11 mouse cellular contexts compared by ENCODE assay signal in genomic region chr4:155833234-155833633, GRCm38 (mm10). TPM values are rescaled to one million over a fixed set of nuclear protein-coding genes. Genes with fewer than 3 reads are reported as not detected.
DNase-seq lines count a peak whose midpoint lies in the region; ATAC-seq and TF ChIP-seq lines count a peak whose summit lies in the region.
"Had no signal": no experiment of that assay in that cellular context is flagged by ENCODE, and none has a peak within 500 bp of the region (broad histone marks: within the 10 kb centered on the region; RNA-seq: fewer than 3 reads in every experiment).

No protein-coding gene starts in this region.

- WGBS in midbrain, embryonic 10.5 days: 91% methylated on average over 4 of the region's 4 CpGs
- 87% methylated on average over 4 of the region's 4 CpGs for WGBS in midbrain, postnatal 0 days
- 89% methylated on average over 4 of the region's 4 CpGs for WGBS in embryonic facial prominence, embryonic 12.5 days
- 68% methylated on average over 4 of the region's 4 CpGs for WGBS in liver, embryonic 15.5 days (ENCODE audit: insufficient replicate concordance)

- H3K4me2 ChIP-seq in midbrain, postnatal 0 days (ENCODE audit: low read depth, low read length, poor library complexity, severe bottlenecking): no peak overlapping the region
- no peak overlapping the region for H3K4me2 ChIP-seq in embryonic facial prominence, embryonic 12.5 days (replicated peaks)
- H3K4me2 ChIP-seq in liver, embryonic 15.5 days: peak overlapping the region; percentile 90

- peak overlapping the region; percentile 86 for H3K27ac ChIP-seq in gastrocnemius, adult 2 months
- H3K27ac ChIP-seq in midbrain, embryonic 10.5 days (replicated peaks): no peak overlapping the region
- H3K27ac ChIP-seq in midbrain, postnatal 0 days (ENCODE audit: low read depth, low read length): no peak overlapping the region
- H3K27ac ChIP-seq in embryonic facial prominence, embryonic 12.5 days: no peak overlapping the region
- H3K27ac ChIP-seq in liver, embryonic 15.5 days (replicated peaks): no peak overlapping the region; the same call in 1 of the 2 replicates

- no peak overlapping the region for H3K9ac ChIP-seq in midbrain, postnatal 0 days (replicated peaks; ENCODE audit: low read length, poor library complexity, severe bottlenecking)
- H3K9ac ChIP-seq in embryonic facial prominence, embryonic 12.5 days: no peak overlapping the region
- 0 out of 2 replicates have a peak overlapping the region, but pooled peaks have one; percentile 6 for H3K9ac ChIP-seq in liver, embryonic 15.5 days
- H3K9ac ChIP-seq: heart, embryonic 15.5 days had no signal

- H3K4me3 ChIP-seq in gastrocnemius, adult 2 months: peak overlapping the region; percentile 11; the same call in 1 of the 2 replicates
- H3K4me3 ChIP-seq in midbrain, embryonic 10.5 days: peak overlapping the region; percentile 22
- no peak overlapping the region for H3K4me3 ChIP-seq in midbrain, postnatal 0 days (ENCODE audit: low read depth, low read length)
- 0 out of 2 replicates have a peak overlapping the region, but pooled peaks have one; percentile 16 for H3K4me3 ChIP-seq in embryonic facial prominence, embryonic 12.5 days
- H3K4me3 ChIP-seq in liver, embryonic 15.5 days (replicated peaks): 0 out of 2 replicates have a peak overlapping the region, but pooled peaks have one; percentile 93

- no peaks in the 10 kb centered on the region for H3K9me3 ChIP-seq in midbrain, embryonic 10.5 days (replicated peaks)
- H3K9me3 ChIP-seq in midbrain, postnatal 0 days (ENCODE audit: low read length): no peaks in the 10 kb centered on the region
- H3K9me3 ChIP-seq in embryonic facial prominence, embryonic 12.5 days: no peaks in the 10 kb centered on the region
- H3K9me3 ChIP-seq in liver, embryonic 15.5 days (replicated peaks): no peaks in the 10 kb centered on the region
- H3K9me3 ChIP-seq: forebrain, embryonic 12.5 days; heart, embryonic 15.5 days had no signal

- TF ChIP-seq CTCF in gastrocnemius, adult 2 months (IDR thresholded peaks at IDR 0.05): no peak
- TF ChIP-seq CTCF in midbrain, postnatal 0 days (IDR thresholded peaks at IDR 0.05): no peak

- peaks cover 27% of the 10 kb centered on the region for H3K4me1 ChIP-seq in midbrain, embryonic 10.5 days
- peaks cover 4% of the 10 kb centered on the region; the same call in 1 of the 2 replicates for H3K4me1 ChIP-seq in midbrain, postnatal 0 days (ENCODE audit: insufficient read depth, low read length)
- H3K4me1 ChIP-seq in embryonic facial prominence, embryonic 12.5 days: peaks cover 26% of the 10 kb centered on the region
- H3K4me1 ChIP-seq in liver, embryonic 15.5 days (replicated peaks): peaks cover 40% of the 10 kb centered on the region

- ATAC-seq in midbrain, postnatal 0 days (ENCODE audit: low FRiP score): no peak
- ATAC-seq in embryonic facial prominence, embryonic 12.5 days (ENCODE audit: insufficient number of reproducible peaks, insufficient read depth, low FRiP score, low TSS enrichment): no peak
- ATAC-seq in liver, embryonic 15.5 days (ENCODE audit: insufficient read depth): no peak

- no peak for DNase-seq in gastrocnemius, adult 2 months
- no peak for DNase-seq in gastrocnemius, postnatal 36 days
- no peak for DNase-seq in midbrain, embryonic 10.5 days (ENCODE audit: low spot score)
- DNase-seq in midbrain, postnatal 0 days (ENCODE audit: low spot score): no peak
- DNase-seq in adrenal gland, adult 8-10 months: no peak
- no peak for DNase-seq in ovary, postnatal 10 days (ENCODE audit: low spot score)

- H3K27me3 ChIP-seq in midbrain, embryonic 10.5 days (ENCODE audit: low read depth, poor library complexity, severe bottlenecking): no peaks in the 10 kb centered on the region
- no peaks in the 10 kb centered on the region for H3K27me3 ChIP-seq in midbrain, postnatal 0 days (ENCODE audit: insufficient read depth, low read length)
- no peaks in the 10 kb centered on the region for H3K27me3 ChIP-seq in embryonic facial prominence, embryonic 12.5 days
- H3K27me3 ChIP-seq in liver, embryonic 15.5 days: no peaks in the 10 kb centered on the region
- H3K27me3 ChIP-seq: forebrain, embryonic 12.5 days; heart, embryonic 15.5 days had no signal

- peaks cover 32% of the 10 kb centered on the region for H3K36me3 ChIP-seq in midbrain, embryonic 10.5 days
- peaks cover 10% of the 10 kb centered on the region; the same call in 1 of the 2 replicates for H3K36me3 ChIP-seq in midbrain, postnatal 0 days (ENCODE audit: insufficient read depth, low read length)
- no peaks in the 10 kb centered on the region; the same call in 1 of the 2 replicates for H3K36me3 ChIP-seq in embryonic facial prominence, embryonic 12.5 days
- H3K36me3 ChIP-seq in liver, embryonic 15.5 days (replicated peaks): peaks cover 15% of the 10 kb centered on the region

- intact Hi-C loops in gastrocnemius, adult 2 months (cut with DNase I): loop anchor here (2.0 to 10.0 kb wide), 2 partner anchors 14 to 112 kb away; partner anchors contain the start of genes Dvl1 and Ube2j2
- intact Hi-C loops in gastrocnemius, postnatal 36 days (cut with DNase I): no loop called here

RNA-seq across cellular contexts. Expression of gene Aurkaip1, which starts 2.2 kb away (rescaled TPM):
- 10 to 100 TPM; 74.0 to 89.8 TPM for total RNA-seq in gastrocnemius, adult 2 months (2021)
- 10 to 100 TPM; 67.3 to 73.1 TPM for total RNA-seq in gastrocnemius, postnatal 36 days (2021)
- 159 and 172 TPM in 2 replicates for polyA plus RNA-seq in midbrain, embryonic 10.5 days (2016; fragmentation: Nextera tagmentation; extraction: Ambion mirVana)
- total RNA-seq in midbrain, postnatal 0 days (2014; rRNA removed): 90.9 and 102 TPM in 2 replicates
- polyA plus RNA-seq in midbrain, postnatal 0 days (2015; fragmentation: Nextera tagmentation; extraction: Ambion mirVana): 155 and 158 TPM in 2 replicates
- 146 and 149 TPM in 2 replicates for polyA plus RNA-seq in embryonic facial prominence, embryonic 12.5 days (2016; fragmentation: Nextera tagmentation; extraction: Ambion mirVana)
- 94.0 and 108 TPM in 2 replicates for polyA plus RNA-seq in liver, embryonic 15.5 days (2015; fragmentation: Nextera tagmentation; extraction: Ambion mirVana)
- total RNA-seq in adrenal gland, adult 8-10 months (2022): 100 to 1,000 TPM; 134 to 175 (median 158) TPM

RNA-seq across cellular contexts. Expression of gene Mxra8, which starts 6.2 kb away (rescaled TPM):
- 10 to 100 TPM; 26.4 to 31.3 TPM for total RNA-seq in gastrocnemius, adult 2 months (2021)
- total RNA-seq in gastrocnemius, postnatal 36 days (2021): 10 to 100 TPM; 29.9 to 32.7 TPM
- polyA plus RNA-seq in midbrain, embryonic 10.5 days (2016; fragmentation: Nextera tagmentation; extraction: Ambion mirVana): 50.7 and 53.1 TPM in 2 replicates
- 35.5 and 37.2 TPM in 2 replicates for total RNA-seq in midbrain, postnatal 0 days (2014; rRNA removed)
- 27.2 and 32.7 TPM in 2 replicates for polyA plus RNA-seq in midbrain, postnatal 0 days (2015; fragmentation: Nextera tagmentation; extraction: Ambion mirVana)
- polyA plus RNA-seq in embryonic facial prominence, embryonic 12.5 days (2016; fragmentation: Nextera tagmentation; extraction: Ambion mirVana): 50.7 and 52.6 TPM in 2 replicates
- 7.7 and 9.9 TPM in 2 replicates for polyA plus RNA-seq in liver, embryonic 15.5 days (2015; fragmentation: Nextera tagmentation; extraction: Ambion mirVana)
- 10 to 100 TPM; 45.1 to 93.9 (median 66.8) TPM for total RNA-seq in adrenal gland, adult 8-10 months (2022)
- total RNA-seq: MEL had no signal

RNA-seq across cellular contexts. Expression of gene Dvl1, which starts 14.0 kb away (rescaled TPM):
- 100 to 1,000 TPM; 116 to 122 TPM for total RNA-seq in gastrocnemius, adult 2 months (2021)
- total RNA-seq in gastrocnemius, postnatal 36 days (2021): 100 to 1,000 TPM; 104 to 110 TPM
- 5.0 and 5.4 TPM in 2 replicates for polyA plus RNA-seq in midbrain, embryonic 10.5 days (2016; fragmentation: Nextera tagmentation; extraction: Ambion mirVana)
- total RNA-seq in midbrain, postnatal 0 days (2014; rRNA removed): 141 and 156 TPM in 2 replicates
- polyA plus RNA-seq in midbrain, postnatal 0 days (2015; fragmentation: Nextera tagmentation; extraction: Ambion mirVana): 17.5 TPM in 2 replicates
- 8.3 and 16.9 TPM in 2 replicates for polyA plus RNA-seq in embryonic facial prominence, embryonic 12.5 days (2016; fragmentation: Nextera tagmentation; extraction: Ambion mirVana)
- 5.0 and 6.9 TPM in 2 replicates for polyA plus RNA-seq in liver, embryonic 15.5 days (2015; fragmentation: Nextera tagmentation; extraction: Ambion mirVana)
- total RNA-seq in adrenal gland, adult 8-10 months (2022): 100 to 1,000 TPM in 1 of 4 experiments, 10 to 100 TPM in 3; 69.6 to 110 (median 73.1) TPM

RNA-seq across cellular contexts. Expression of gene Ccnl2, which starts 20.9 kb away (rescaled TPM):
- total RNA-seq in gastrocnemius, adult 2 months (2021): 10 to 100 TPM; 26.4 to 27.0 TPM
- total RNA-seq in gastrocnemius, postnatal 36 days (2021): 10 to 100 TPM; 19.7 to 23.7 TPM
- polyA plus RNA-seq in midbrain, embryonic 10.5 days (2016; fragmentation: Nextera tagmentation; extraction: Ambion mirVana): 161 and 171 TPM in 2 replicates
- total RNA-seq in midbrain, postnatal 0 days (2014; rRNA removed): 66.3 and 112 TPM in 2 replicates
- polyA plus RNA-seq in midbrain, postnatal 0 days (2015; fragmentation: Nextera tagmentation; extraction: Ambion mirVana): 78.6 and 88.8 TPM in 2 replicates
- 243 and 253 TPM in 2 replicates for polyA plus RNA-seq in embryonic facial prominence, embryonic 12.5 days (2016; fragmentation: Nextera tagmentation; extraction: Ambion mirVana)
- 65.6 and 77.1 TPM in 2 replicates for polyA plus RNA-seq in liver, embryonic 15.5 days (2015; fragmentation: Nextera tagmentation; extraction: Ambion mirVana)
- total RNA-seq in adrenal gland, adult 8-10 months (2022): 100 to 1,000 TPM in 3 of 4 experiments, 10 to 100 TPM in 1; 88.5 to 164 (median 122) TPM

RNA-seq across cellular contexts. Expression of gene Tas1r3, which starts 29.9 kb away (rescaled TPM):
- total RNA-seq in gastrocnemius, adult 2 months (2021): under 1 TPM; 0.11 to 0.23 TPM
- total RNA-seq in gastrocnemius, postnatal 36 days (2021): under 1 TPM in 1 of 2 experiments, not detected in 1; 0.07 TPM
- polyA plus RNA-seq in midbrain, embryonic 10.5 days (2016; fragmentation: Nextera tagmentation; extraction: Ambion mirVana): 0.22 and 0.41 TPM in 2 replicates
- total RNA-seq in midbrain, postnatal 0 days (2014; rRNA removed): 0.38 and 1.2 TPM in 2 replicates
- polyA plus RNA-seq in midbrain, postnatal 0 days (2015; fragmentation: Nextera tagmentation; extraction: Ambion mirVana): 0.12 and 0.22 TPM in 2 replicates
- 0.34 and 0.47 TPM in 2 replicates for polyA plus RNA-seq in embryonic facial prominence, embryonic 12.5 days (2016; fragmentation: Nextera tagmentation; extraction: Ambion mirVana)
- polyA plus RNA-seq in liver, embryonic 15.5 days (2015; fragmentation: Nextera tagmentation; extraction: Ambion mirVana): 0.08 and 0.15 TPM in 2 replicates
- 1 to 10 TPM in 1 of 4 experiments, under 1 TPM in 3; 0.46 to 1.2 (median 0.62) TPM for total RNA-seq in adrenal gland, adult 8-10 months (2022)
